Mouse (Mus musculus): Measurements from ENCODE around the gene B4galnt2. TPM values are rescaled to one million over a fixed set of nuclear protein-coding genes. Genes with fewer than 3 reads are reported as not detected.
"Not testable (repeated sequence)": the region's sequence is repeated elsewhere in the genome, so short reads cannot be mapped to it uniquely, and the experiment has no call there.

The B4galnt2 gene
- total RNA-seq (2021): not detected
- long read RNA-seq, partial matches to known transcripts: 0 of 5 reads
- long read RNA-seq, other reads (novel, unspliced or antisense): 5 of 5 reads

DNA sequence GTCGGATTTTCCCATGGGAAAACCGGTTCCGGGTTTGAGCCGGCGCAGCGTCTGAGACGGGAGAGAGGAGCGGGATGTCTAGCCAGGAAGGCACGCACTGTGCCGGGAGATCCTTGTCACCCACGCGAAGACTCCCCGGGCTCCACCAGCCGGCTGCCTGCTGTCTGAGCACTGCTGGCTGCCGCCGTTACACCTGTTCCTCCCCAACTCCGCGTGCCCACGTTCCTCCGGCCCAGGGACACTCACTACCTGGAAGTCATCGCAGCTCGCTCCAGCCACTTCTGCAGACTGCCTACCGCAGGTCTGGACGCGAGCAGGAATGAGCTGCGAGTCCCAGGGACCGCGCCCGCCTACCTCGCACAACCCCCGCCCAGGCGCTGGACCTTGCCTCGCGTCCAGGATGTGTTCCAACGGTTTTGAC, at the start of gene B4galnt2:
TSS of gene B4galnt2 (minus strand) at position 321 of the 421 bp plus-strand sequence.
- peak in 1 of 2 experiments; percentile 21 for DNase-seq (ENCODE audit: low spot score in 2 of 2)

DNA sequence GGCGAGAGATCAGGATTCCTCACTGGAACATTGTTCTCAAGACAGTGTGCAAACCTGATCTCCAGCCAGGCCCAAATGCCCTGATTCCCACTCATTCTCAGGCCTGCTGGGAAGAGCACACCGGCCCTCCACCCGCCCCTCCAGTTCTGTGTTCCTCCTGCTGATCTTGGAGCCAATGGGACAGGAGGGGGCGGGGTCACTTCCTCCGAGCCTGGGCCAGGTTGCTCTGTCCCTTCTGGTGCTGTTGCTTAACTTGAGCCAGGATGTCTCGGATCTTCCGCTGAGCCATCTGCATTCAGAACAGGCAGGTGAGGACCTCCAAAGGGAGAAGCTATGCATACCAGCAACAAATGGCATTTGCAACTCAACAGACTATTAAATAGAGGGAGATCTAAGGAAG, 48.6 kb upstream of the B4galnt2 start:
- DNase-seq (ENCODE audit: low spot score in 2 of 2): no peak

DNA sequence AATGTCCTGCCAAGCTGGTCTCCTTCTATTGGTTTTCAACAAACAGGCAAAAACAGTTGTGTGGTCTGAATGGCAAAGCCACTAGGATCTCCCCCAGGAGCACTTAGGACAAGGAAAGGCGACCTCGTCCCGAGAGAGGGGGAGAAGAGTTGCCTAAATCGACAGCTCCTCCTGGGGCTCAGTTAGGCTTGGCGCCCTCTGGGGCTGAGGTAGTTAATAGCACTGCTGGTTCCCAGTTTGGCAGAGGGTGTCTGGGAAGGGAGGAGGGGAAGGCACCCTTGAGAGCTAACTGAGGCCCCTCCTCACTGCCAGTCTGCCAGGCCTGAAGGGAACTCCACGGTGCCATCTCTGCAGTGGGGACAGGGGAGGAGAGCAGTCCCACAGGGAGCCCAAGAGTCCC, 44.5 kb upstream of the B4galnt2 start:
- DNase-seq (ENCODE audit: low spot score in 2 of 2): no peak

DNA sequence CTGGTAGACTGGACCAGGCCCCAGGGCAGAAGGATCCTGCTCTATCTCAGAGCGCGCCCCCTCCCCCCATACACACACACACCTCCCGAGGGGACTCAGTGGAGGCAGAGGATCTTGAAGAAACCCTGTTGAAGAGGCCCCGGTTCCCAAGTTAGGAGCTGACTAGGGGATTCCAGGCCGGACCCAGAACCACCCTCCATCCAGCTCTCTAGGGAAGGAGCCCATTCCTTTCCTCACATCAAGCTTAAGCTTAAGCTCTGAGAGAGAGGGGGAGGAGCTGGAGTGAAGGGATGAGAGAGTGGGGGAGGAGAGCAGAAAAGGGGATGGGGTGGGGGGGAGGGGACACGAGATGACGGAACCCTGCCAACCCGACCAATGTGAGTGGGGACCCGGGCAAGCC, 43.6 kb upstream of the B4galnt2 start:
- no peak for DNase-seq (ENCODE audit: low spot score in 2 of 2)

DNA sequence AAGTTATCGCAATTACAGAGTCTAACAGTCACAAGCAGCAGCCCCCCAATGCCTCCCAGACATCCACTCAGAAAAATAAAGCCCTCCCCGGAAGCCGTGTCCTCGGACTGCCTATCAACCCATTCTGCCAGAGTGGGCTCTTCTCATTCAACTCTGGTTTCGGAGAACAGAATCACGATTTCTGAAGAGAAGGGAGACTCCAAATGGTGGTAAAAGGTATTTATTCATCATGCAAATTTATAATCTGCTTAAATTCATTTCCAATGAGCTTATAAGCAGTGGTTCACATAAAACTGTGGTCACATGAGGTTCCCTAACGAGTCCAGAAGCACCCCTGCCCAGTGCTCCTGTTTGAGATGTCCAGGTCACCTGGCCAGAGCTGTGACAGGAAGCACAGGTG, 42.7 kb upstream of the B4galnt2 start:
- no peak for DNase-seq (ENCODE audit: low spot score in 2 of 2)

DNA sequence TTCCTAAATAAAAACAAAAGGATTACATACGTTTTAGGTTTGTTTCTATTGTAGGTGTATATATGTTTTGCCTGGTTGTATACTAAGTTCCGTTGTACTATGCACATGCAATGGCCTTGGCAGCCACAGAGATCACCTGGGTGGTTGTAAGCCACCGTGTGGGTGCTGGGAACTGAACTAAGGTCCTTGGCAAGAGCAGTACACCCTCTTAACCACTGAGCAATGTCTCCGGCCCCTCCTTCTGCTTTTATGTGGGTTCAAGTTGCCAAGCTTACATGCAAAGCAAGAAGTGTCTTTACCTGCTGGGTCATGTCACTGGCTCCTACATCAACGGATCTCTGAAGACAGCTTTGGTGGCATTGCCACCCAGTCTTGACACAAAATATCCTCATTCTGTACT, 38.6 kb upstream of the B4galnt2 start:
- no peak for DNase-seq (ENCODE audit: low spot score in 2 of 2)

DNA sequence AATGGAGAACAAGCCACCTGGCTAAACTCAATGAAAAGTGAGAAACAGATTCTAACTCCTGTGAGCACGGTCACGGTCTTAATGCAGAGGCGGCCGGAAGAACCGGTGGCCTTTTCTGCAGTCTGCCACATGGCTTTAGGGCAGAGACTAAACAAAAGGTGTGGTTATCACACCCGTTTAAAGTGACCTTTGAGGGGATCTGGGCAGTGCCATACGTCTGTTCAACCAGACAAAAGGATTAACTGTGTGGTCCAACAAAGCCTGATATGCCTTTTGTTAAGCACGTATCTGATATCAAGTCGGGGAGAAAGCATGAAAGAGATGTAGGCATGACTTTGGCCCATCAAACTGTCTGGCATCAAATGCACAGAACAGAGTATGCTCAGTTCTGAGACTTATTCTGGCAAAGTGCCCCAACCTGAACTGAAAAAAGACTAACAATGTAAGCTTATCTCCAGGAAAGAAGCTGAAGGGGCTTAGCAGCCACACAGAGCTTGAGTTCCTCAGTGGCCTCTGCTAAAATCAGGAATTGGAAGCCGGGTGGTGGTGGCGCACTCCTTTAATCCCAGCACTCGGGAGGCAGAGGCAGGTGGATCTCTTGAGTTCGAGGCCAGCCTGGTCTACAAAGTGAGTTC, 31.3 kb upstream of the B4galnt2 start:
- no peak for DNase-seq (ENCODE audit: low spot score in 2 of 2)

DNA sequence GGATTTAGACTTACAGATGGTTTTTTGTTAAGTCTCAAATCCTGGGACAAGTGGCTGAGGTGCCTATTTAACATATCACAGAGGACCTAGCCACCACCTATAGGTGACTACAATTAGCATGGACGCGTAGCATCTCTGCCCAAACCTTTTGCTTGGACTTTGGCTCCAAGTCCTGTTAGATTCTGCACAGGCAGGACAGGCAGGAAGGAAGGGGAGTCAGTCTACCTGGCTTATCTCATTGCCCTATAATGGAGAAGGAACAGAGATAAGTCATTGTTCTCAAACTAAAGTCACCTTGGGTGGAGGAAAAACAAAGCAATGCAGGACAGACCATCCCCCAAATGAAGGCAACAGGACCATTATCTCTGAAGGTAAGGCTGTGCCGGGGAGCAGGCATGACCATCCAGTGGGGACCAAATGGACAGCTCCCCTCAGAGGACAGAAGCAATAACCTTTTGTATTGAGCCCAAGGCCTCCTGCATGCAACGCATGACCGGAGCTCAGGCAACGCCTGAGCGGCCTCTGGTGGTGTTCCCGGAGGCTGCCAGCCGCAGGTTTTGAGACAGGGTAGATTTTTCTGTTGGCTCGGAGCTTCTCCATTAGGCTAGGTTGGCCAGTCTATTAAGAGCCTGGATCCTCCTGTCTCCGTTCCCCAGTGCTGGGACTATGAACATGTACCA, 25.3 kb upstream of the B4galnt2 start:
- DNase-seq (ENCODE audit: low spot score in 2 of 2): no peak

DNA sequence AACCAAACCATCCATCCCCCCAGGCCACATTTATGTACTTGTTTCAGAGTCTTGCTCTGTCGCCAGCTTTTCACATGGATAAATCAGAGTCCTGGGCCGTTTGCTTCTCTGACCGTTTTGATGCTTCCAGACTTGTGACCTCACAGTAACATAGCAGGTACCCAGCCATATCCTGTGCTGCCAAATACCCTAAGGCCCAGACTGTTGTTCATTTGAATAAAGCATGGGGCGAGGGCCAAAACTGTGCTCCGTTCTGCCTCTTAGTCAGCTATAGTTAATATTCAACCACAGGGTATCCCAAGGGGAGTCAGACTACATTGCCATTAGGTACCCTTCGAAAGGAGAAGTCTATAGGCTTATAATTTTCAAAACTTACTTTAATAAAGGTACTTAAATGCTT, 21.7 kb upstream of the B4galnt2 start:
- DNase-seq (ENCODE audit: low spot score in 2 of 2): no peak

DNA sequence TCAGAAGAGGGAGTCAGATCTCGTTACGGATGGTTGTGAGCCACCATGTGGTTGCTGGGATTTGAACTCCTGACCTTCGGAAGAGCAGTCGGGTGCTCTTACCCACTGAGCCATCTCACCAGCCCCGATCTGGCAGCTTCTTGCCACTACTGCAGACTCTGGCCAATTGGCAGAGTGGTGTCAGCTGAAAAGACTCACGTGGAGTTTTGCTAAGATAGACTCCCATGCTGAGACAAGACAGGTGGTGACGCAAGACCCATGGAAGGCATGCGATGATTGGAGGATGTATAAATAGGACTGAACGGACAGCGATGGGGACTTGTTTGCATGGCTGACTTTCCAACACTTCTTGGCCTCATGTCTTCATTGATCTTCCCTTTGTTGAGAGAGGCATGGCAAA, 17.5 kb upstream of the B4galnt2 start:
- DNase-seq (ENCODE audit: low spot score in 2 of 2): not testable (repeated sequence)

DNA sequence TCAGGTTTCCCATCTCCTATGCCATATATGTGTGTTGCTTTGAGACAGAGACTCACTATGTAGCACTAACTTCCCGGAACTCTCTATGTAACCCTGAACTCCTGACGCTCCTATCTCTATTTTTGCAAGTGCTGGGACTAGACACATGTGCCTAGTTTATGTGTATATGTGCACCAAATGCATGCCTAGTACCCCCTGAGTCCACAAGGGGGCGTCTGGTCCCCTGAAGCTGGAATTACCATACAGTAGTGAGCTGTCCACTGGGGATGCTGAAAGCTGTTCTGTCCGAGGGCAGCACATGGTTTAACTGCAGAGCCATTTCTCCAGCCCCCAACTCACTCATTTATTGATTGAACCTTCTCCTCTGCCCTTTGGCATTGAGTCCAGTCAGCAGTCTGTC, 11.7 kb upstream of the B4galnt2 start:
- DNase-seq (ENCODE audit: low spot score in 2 of 2): no peak

DNA sequence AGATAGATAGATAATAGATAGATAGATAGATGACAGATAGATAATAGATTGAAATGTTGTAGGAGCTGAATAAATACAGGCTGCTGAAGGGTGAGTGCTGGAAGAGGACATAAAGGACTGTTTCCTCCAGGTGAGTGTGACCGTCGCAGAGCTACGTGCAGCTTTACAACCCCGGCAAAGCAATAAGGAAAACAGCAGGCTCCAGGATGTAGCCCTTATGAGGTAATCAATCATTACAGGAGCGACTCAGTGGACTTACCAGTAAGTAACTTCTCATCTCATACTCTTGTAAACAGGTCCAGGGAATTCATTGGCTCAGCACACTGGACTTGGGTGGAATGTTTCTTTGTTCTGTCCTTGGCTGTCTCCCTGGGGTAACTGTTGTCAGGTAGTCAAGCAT, 11.3 kb upstream of the B4galnt2 start:
- DNase-seq (ENCODE audit: low spot score in 2 of 2): no peak

DNA sequence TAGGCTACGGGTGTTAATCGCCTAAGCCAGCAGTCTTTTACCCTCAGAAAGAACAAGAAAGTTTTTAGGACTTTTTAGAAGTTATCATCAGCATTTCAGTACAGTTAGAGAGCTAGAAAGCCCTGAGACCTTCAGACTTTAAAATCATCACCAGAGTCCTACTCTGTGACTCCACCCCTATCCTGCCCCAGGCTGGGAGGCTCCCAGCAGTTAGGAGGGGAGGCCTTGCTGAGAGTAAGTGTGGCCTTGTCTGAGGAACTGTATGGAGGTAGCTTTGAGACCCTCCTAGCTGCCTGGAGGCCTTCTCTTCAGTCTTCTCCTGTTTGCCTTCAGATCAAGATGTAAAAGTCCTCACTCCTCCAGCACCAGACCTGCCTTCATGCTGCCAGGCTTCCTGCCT, 9.5 kb upstream of the B4galnt2 start:
- DNase-seq (ENCODE audit: low spot score in 2 of 2): no peak

DNA sequence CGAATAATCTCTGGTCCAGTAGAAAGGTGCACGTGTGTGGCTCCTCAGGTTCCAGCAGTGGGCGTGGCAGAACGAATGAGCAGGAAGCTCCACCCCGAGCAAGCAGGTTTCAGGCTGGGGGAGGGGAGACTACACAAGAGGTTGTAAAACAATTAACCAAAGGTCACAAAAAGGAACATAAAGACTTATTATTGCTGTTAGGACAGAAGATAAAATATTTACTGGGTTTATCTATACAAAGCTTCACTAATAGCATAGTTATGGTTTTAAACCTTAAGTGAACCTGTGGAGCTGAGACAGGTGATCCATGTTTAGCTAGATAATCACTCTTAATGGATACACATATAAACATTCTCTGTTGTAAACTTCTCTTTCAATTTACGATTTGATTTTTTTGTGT, 8.8 kb upstream of the B4galnt2 start:
- not testable (repeated sequence) for DNase-seq (ENCODE audit: low spot score in 2 of 2)

DNA sequence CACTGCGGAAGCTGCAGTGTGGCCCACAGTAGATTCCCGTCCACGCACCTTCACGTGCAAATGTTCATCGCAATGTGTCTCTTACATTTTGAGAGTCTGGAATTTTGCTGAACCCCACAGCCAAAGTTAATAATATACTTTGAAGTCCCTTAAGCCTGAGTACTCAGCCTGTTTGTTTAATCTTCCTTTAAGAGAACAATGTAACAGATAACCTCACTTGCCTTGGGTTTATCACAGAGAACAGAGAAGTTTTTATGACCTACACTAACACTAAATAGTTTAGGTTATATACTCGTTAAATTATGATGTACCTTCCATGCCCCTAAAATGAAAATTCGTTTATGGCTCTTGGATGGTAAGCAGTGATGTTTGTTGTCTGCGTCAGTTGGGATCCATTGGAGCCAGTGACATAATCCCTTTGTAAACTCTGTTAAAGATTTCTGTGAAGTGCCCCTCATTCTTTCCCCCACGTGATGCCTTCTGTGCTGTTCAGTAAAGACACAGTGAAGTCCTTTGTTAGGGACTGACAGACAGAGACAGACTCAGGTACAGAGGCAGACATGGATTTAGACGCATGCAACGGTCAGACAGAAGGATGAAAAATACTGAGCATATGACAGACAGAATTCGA, 7.4 kb upstream of the B4galnt2 start:
- DNase-seq (ENCODE audit: low spot score in 2 of 2): no peak

DNA sequence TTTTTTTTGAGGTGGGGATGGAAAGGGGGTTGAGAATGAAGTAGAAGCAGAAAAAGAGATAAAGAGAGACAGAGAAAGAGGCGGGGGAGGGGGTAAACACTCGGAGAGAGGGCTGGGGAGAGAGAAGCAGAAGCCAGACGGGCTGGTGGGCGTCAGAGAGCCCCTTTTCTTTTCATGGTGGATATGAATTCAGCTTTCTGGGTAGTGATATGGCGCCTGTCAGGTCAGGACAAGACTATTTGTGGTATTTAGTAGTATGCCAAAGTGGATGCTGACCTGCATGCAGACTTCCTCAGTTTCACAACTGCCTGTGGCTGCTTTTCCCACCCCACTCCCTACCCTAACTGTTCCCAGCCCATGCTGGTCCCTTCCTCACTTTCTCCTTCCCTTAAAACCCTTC, 1.7 kb upstream of the B4galnt2 start:
- no peak for DNase-seq (ENCODE audit: low spot score in 2 of 2)

DNA sequence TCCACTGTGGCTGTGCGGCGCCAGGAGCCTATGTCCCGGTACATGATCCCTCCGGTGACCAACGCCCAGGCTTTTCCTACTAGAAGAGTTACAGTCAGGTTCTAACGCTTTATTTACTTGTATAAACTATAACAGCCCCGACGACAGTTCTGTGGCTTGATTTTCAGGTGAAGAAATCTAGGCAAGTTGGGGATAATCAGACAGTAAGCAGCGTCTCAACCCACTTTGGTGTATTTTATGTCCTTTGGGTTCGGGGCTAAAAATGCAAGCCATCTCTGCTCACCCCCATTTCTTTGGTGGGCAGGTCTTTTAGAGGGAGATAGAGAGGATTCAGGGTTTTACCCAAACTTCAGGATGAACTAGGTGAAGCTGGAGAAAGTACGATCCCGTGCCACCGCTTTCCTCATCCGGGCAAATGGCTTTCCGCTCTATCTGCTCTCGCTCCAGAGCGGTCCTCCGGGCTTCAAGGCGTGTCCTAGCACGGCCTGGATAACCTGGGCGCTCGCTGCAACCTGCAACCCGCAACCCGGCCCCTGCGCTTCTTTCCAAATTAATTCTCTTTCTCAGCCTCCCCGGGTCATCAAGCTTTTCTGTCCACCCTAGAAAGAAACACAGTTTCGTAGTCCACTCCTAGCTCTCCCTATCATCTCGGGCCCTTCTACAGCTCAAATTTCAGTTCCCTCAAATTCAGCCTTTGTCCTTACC, 467 bp upstream of the B4galnt2 start:
- no peak for DNase-seq (ENCODE audit: low spot score in 2 of 2)

DNA sequence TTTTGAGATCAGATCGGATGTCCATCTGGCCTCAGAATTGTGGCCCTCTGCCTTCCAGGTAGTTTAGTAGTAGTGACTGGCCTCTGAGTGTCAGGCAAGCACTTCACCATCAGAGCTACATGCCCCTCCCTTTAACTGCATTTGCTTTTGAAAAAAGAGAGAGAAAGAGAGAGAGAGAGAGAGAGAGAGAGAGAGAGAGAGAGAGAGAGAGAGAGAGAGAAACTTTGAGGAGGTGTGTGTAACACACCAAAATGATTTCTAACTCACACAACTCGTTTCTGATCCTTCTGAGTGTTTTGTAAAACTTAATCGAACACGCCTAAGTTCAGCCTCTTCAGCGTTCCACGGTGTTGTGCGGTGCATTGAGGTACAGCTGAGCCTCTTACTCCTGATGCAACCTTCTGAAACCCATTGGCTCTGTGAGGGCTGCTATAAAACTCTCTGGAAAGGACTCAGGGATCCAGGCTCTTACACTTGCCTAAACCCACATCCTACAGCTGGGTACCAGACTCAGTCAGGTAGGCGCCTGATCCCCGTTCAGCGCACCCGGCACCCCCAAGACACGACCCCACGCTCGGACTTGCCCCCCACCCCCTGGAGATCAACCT, 628 bp downstream of the B4galnt2 start:
- no peak for DNase-seq (ENCODE audit: low spot score in 2 of 2)

DNA sequence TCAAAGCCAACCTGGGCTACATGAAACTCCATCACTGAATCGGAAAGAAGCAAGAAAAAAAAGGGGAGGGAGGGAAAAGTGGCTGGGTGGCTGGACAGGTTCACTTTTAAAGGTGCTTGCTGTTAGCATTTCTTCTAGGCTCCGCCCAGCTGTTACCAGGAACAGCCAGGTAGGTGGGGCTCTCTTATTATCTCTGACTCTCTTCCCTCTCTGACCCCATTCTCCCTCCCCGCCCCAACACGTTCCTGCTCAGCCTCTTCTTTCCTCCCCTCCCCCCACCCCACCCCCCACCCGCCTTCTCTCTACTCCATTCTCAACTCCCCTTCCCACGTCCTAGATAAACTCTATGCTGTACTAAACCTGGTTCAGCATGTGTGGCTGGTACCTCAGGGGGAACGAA, 3.1 kb downstream of the B4galnt2 start:
- no peak for DNase-seq (ENCODE audit: low spot score in 2 of 2)

DNA sequence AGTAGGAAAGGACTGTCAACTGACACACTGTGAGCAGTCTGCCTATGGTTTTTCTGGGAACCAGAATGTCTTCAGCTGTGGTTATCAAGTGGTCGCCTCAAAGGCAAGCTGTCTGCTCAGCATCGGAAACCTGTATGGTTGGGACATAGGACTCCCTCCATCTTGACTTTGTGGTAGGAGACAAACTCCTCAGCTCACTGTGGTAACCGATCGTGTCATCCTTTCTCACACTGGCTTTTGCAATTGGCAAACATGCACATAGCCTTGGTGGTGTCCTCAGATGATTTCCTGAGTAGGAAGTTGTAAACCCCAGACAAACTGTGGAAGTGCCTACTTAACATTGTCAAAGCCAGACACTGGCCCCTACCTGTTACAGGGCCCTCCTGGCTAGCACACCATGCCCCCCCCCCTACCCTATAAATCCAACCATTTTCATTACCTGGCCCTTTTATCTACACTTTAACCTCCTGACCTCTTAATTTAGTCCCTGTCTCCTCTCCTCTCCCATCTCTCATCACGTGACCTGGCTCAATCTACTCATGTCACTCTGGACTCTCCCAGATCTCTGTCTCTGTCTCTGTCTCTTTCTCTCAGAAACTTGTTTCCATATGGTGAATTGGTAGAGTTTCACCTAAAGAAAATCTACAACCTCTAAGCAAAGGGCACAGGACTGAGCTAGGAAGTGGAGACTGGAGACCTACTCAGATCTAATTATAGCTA, 6.7 kb downstream of the B4galnt2 start:
- no peak for DNase-seq (ENCODE audit: low spot score in 2 of 2)

DNA sequence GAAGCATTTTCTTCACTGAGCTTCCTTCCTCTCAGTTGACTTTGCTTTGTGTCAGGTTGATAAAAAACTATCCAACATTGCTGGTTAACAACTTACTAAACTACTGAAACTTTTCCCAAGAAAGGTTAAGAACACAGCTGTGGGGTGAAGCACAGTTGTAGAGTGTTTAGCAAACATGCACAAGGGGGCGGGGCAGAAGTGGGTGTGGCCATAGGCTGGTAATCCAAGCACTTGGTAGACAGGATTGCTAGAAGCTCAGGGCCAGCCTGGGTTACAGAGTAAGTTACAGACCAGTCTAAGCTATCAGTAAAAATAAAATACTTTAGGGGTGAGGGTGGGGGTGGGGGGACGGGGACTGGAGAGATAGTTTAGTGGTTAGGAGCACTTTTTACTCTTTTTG, 10.4 kb downstream of the B4galnt2 start:
- DNase-seq (ENCODE audit: low spot score in 2 of 2): no peak

All from layer of hippocampus, adult 18-20 months (tissue).